Mouse (Mus musculus): ENCODE results near the gene Slc18a2. TPM values are rescaled to one million over a fixed set of nuclear protein-coding genes. Genes with fewer than 3 reads are reported as not detected.

The Slc18a2 gene
- polyA plus RNA-seq, 1 experiment from 2014 or later: 21.0 TPM

GRCm38 (mm10) chr19:59344304-59344711 lies 83.6 kb downstream of the Slc18a2 start:
- Histone ChIP-seq H3K27ac (ENCODE audit: low read length) (no peak overlapping the region), H3K4me2 (ENCODE audit: low read length) (peak overlapping the region; percentile 99), H3K9me3 (ENCODE audit: control insufficient read depth, low read length) (no peaks in the 10 kb centered on the region), H3K4me1 (replicated peaks; ENCODE audit: control insufficient read depth, insufficient read depth, low read length) (peaks cover 27% of the 10 kb centered on the region), H3K4me3 (replicated peaks; ENCODE audit: low read length) (peak overlapping the region; percentile 96), H3K27me3 (replicated peaks; ENCODE audit: control insufficient read depth, insufficient read depth, low read length) (no peaks in the 10 kb centered on the region), H3K36me3 (ENCODE audit: control insufficient read depth, insufficient read depth) (no peaks in the 10 kb centered on the region), H3K9ac (replicated peaks; ENCODE audit: low read depth, low read length) (peak overlapping the region; percentile 93)
- ATAC-seq: no peak
- 0% methylated on average over 14 of the region's 14 CpGs for WGBS

- no peaks in the 10 kb centered on the region for H3K9me3 ChIP-seq (ENCODE audit: control insufficient read depth, low read length)
- WGBS: under 1% methylated on average over 65 of the region's 70 CpGs
- peak overlapping the region; percentile 96 for H3K4me3 ChIP-seq (replicated peaks; ENCODE audit: low read length)
- peak overlapping the region; percentile 90 for H3K27ac ChIP-seq (ENCODE audit: low read length)
- peak overlapping the region; percentile 93 for H3K9ac ChIP-seq (replicated peaks; ENCODE audit: low read depth, low read length)
- peak overlapping the region; percentile 99 for H3K4me2 ChIP-seq (ENCODE audit: low read length)
- peaks cover 27% of the 10 kb centered on the region for H3K4me1 ChIP-seq (replicated peaks; ENCODE audit: control insufficient read depth, insufficient read depth, low read length)
- H3K27me3 ChIP-seq (replicated peaks; ENCODE audit: control insufficient read depth, insufficient read depth, low read length): no peaks in the 10 kb centered on the region
- H3K36me3 ChIP-seq (ENCODE audit: control insufficient read depth, insufficient read depth): no peaks in the 10 kb centered on the region
- peak; percentile 68 for ATAC-seq
Observed at GRCm38 (mm10) chr19:59345081-59345657, 84.5 kb downstream of the Slc18a2 start.

Other genes starting within 250 kb of the Slc18a2 start
- 78.5 and 86.5 TPM in 2 replicates for gene Shtn1, start 184.8 kb upstream of the Slc18a2 start, polyA plus RNA-seq (2015; fragmentation: Nextera tagmentation; extraction: Ambion mirVana)
- gene Vax1, start 90.8 kb upstream of the Slc18a2 start, polyA plus RNA-seq (2015; fragmentation: Nextera tagmentation; extraction: Ambion mirVana): 0.89 and 1.0 TPM in 2 replicates
- gene Kcnk18, start 41.7 kb upstream of the Slc18a2 start, polyA plus RNA-seq (2015; fragmentation: Nextera tagmentation; extraction: Ambion mirVana): not detected in 2 replicates
- gene Rps12-ps3, start 61.4 kb downstream of the Slc18a2 start, polyA plus RNA-seq (2015; fragmentation: Nextera tagmentation; extraction: Ambion mirVana): 4.7 and 5.1 TPM in 2 replicates
- 8.0 and 8.4 TPM in 2 replicates for gene Pdzd8, start 84.9 kb downstream of the Slc18a2 start, polyA plus RNA-seq (2015; fragmentation: Nextera tagmentation; extraction: Ambion mirVana)
- gene Emx2, start 197.5 kb downstream of the Slc18a2 start, polyA plus RNA-seq (2015; fragmentation: Nextera tagmentation; extraction: Ambion mirVana): 13.1 and 13.8 TPM in 2 replicates

Measured in forebrain, embryonic 16.5 days (tissue).